Mouse (Mus musculus) induced T-regulatory cell, adult 2 months (primary cell): ENCODE measurements at regions not wholly inside any gene's neighbourhood (a gene's known extent, or its start where the extent isn't known, plus 50 kb on each side); places are given as distances from the start of the nearest gene placed in this dataset.
A peak's percentile ranks its signal among the peaks of the same experiment; 100 is the strongest.

Experiments
- DNase-seq: peaks from one replicate; pipeline ENCODE4 v3.0.0-alpha.2; 2012; ENCODE audit warnings: low read depth

- DNase-seq = no peak
These were observed 1051.4 kb downstream of the Slc22a22 start for GRCm38 (mm10) chr15:56425986-56426385.

DNA sequence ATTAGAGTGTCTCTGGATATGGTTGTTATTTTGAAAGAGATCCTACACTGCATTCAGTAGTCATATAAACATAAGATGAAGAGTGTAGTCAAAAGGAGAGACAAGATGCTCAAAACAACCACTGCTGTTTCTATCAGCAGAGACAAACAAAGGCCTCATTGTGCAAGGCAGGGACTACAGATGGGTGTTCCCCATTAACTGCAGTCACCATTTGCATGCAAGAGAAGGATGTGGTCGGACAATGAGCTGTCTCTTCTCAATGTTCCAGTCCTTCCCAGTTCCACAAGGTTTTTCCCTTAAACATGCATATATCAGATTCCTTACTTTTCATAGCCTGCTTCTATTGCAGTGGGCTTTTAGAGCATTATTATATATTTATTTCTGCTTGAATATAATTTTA lies 1056.7 kb downstream of the Slc22a22 start:
- no peak for DNase-seq

- DNase-seq = no peak
These were observed 1085.4 kb downstream of the Slc22a22 start for GRCm38 (mm10) chr15:56391982-56392381.

DNA sequence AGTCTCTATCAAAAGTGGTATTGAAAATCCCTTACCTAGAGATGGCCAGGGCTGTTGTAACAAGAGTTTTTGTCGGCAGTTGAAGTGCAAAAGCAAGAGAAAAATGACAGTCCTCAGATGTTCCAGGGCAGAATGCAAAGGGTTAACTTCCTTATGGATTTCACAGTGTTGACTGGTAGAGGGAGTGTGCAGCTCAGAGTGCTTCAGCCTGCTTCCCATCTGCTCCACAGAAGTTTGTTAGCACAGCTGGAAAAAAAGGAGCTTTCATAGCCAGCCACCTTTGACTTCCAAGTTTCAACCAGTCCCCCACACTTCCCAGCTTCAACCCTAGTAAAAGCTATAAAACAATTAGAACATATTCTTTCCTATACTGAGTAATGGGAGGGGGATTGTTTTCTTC lies 1098.9 kb downstream of the Slc22a22 start:
- no peak for DNase-seq

DNA sequence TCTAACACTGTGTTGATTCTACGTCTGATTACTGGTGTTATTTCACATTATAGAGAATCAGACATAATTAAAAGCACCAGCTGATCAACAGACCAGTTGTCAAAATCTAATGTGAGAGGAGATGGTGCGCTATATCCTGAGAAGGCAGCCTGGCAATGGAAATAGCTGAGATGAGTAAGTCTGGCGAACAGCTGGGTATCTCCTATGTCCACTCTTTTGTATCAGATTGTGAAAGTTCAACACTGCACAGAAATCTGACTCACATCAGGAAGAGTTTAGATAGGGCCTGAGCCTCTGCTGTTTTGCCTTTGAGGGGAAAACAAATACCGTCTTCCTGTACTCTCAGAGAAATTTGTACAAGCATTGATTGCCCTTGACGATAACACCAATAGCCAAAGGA lies 1126.5 kb downstream of the Slc22a22 start:
- DNase-seq = no peak

- DNase-seq = no peak
These were observed 1131.3 kb downstream of the Slc22a22 start for GRCm38 (mm10) chr15:56346111-56346510.

DNA sequence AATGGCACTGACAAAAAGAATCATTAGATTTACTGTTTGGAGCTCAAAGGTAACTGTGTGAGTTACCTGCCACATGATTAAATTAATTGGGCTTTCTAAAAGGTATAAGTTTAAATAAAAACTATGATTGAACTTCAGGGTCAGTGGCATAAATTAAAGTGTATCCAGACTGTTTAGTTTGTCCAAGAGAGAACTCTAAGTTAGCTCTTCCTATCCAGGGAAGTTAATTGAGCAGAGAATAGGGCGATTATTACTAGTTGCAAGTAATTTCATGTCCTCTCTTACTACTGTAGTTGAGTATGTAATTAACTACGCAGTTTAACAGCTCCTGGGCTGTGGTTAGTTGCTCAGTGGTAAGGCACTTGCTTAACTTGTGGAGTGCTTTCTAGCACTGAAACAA lies 1132.5 kb downstream of the Slc22a22 start:
- DNase-seq = no peak

- DNase-seq = no peak
These were observed 1133.0 kb downstream of the Slc22a22 start for GRCm38 (mm10) chr15:56344304-56344932.

DNA sequence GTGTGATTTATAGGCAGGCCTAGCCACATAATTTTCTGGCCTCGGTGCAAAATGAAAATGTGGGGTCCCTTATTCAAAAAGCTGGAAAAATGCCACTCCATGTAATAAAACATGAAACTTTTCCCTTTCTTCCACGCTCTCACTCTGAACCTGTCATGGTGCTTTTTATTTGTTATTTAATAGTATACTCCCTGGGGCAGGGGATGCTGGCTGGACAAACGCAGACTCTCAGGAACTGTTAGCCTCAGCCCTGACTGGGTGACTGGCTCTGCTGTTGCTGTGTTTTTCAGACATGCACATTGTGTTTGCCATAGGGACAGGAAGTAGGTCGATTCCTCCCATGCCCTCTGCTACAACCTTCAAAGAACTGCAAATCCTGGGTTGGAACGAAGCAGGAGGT lies 1139.5 kb downstream of the Slc22a22 start:
- no peak for DNase-seq

DNA sequence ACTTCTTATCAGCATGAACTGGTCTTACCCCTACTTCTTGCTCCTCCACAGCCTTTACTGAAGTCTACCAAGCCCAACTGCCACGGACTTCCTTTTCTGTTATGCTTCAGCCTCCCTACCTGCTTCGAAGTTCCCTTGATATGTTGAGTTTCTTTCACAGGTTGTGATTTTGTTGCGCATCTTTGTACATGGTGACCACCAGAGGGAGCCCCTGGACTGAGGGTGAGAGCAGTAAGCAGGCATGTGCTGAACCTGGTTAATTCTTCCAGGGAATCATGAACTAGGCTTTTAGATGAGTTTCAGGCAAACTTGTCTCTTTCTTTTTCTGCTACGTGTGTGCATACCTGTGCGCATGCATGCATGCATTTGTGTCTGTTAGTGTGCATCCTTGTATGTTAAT lies 1141.0 kb downstream of the Slc22a22 start:
- peak; percentile 8 for DNase-seq

GRCm38 (mm10) chr15:56335011-56335410 lies 1142.4 kb downstream of the Slc22a22 start:
- no peak for DNase-seq

- DNase-seq = no peak
These were observed 1156.9 kb downstream of the Slc22a22 start for GRCm38 (mm10) chr15:56320501-56320900.

DNA sequence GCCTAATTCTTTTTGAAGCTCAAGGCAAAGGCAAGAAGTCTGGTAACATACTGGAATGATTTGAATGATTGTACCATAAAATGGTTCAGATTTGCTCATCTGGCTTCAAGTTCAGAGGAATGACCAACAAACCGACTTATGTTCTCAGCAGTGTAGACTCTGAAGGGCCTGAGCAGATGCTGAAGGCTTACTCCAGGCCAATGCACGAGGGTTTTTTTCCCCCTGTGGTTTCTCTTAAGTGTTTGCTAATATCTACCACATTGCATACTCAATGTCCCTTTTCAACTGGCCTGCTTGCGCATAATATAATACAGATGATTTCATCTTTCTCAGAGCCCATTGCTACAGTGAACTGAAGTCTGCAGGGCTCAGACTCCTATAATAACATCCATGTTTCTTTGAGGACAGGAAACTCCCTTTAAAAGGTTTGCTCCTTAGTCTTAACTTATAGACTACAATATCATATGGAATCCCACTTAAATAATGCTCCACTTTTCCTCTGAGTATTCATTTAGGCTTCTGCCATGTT lies 1182.5 kb downstream of the Slc22a22 start:
- no peak for DNase-seq

- no peak for DNase-seq
These were observed 1198.7 kb downstream of the Slc22a22 start for GRCm38 (mm10) chr15:56278622-56279301.

- DNase-seq = no peak
These were observed 1199.4 kb downstream of the Slc22a22 start for GRCm38 (mm10) chr15:56278006-56278405.

DNA sequence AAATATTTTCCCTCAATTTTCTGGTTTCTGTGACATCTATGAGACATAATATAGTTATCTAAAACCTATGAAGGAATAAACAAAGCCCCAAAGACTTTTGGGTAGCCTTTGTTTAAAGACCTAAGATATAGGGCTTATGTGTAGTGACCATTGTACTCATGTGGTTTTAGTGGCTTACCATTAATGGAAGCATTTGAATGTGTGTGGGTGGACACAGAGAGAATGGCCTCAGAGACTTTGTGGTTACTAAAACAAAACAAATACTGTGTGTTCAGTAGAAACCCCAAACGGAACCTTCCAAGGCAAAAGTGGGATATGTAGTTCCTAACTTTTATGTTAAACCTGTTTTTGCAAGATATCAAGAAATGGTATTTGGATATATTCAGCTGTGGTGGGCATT lies 1228.7 kb downstream of the Slc22a22 start:
- no peak for DNase-seq

- DNase-seq = no peak
These were observed 1233.3 kb downstream of the Slc22a22 start for GRCm38 (mm10) chr15:56244004-56244735.

GRCm38 (mm10) chr15:56202552-56202951 lies 1274.9 kb downstream of the Slc22a22 start:
- DNase-seq = no peak

GRCm38 (mm10) chr15:56199336-56199735 lies 1278.1 kb downstream of the Slc22a22 start:
- DNase-seq = no peak

GRCm38 (mm10) chr15:56197425-56198201 lies 1279.8 kb downstream of the Slc22a22 start:
- DNase-seq = no peak

GRCm38 (mm10) chr15:56166236-56166635 lies 1311.2 kb downstream of the Slc22a22 start:
- no peak for DNase-seq

DNA sequence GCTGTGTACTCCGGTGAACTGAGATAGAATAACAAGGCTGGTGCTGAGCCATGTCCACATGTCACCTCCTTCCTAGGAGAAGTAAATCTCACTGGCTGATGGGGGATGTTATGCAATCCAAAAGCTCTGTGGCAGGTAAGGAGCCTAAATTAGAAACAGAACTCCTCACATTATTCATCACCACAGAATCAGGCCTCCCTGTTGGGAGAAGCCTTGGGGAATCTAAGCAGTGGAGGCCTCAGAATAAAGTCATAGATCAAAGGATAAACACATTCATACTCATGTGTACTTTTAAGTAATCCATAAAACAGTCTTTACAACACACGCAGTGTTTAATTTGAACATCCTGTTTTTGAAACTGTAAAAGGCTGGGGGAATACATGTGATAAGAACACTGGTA lies 1318.7 kb downstream of the Slc22a22 start:
- no peak for DNase-seq
